Mouse (Mus musculus): ENCODE measurements around the gene Gm43738. TPM values are rescaled to one million over a fixed set of nuclear protein-coding genes. Genes with fewer than 3 reads are reported as not detected.
"Not testable (repeated sequence)": the region's sequence is repeated elsewhere in the genome, so short reads cannot be mapped to it uniquely, and the experiment has no call there.

The Gm43738 gene
- polyA plus RNA-seq, 1 experiment from 2014 or later, result not detected

GRCm38 (mm10) chr3:89093175-89093574 is 7.7 kb downstream of the Gm43738 start, which contains the start of gene Rusc1:
Rusc1 (minus strand) TSS chr3:89093311.
- H3K27ac ChIP-seq, result no peak within 1 kb of the TSS
- peaks cover 50% of the 10 kb centered on the region for H3K4me1 ChIP-seq
- H3K36me3 ChIP-seq, result peaks cover 46% of the 10 kb centered on the region
- peak within 1 kb of the TSS; percentile 67 for H3K4me3 ChIP-seq
- DNase-seq (ENCODE audit: low spot score), result peak; percentile 93
- peaks cover 50% of the 10 kb centered on the region for H3K27me3 ChIP-seq (ENCODE audit: insufficient read depth, poor library complexity, severe bottlenecking)
- no peaks in the 10 kb centered on the region for H3K9me3 ChIP-seq
- 2% methylated on average over 18 of the region's 18 CpGs for WGBS

GRCm38 (mm10) chr3:89092509-89093090 is 8.3 kb downstream of the Gm43738 start:
- 24% methylated on average over 11 of the region's 11 CpGs for WGBS
- Histone ChIP-seq H3K4me1 (peaks cover 56% of the 10 kb centered on the region), H3K27me3 (ENCODE audit: insufficient read depth, poor library complexity, severe bottlenecking) (peaks cover 56% of the 10 kb centered on the region), H3K4me3 (peak overlapping the region; percentile 67), H3K36me3 (peaks cover 40% of the 10 kb centered on the region), H3K27ac (no peak overlapping the region), H3K9me3 (no peaks in the 10 kb centered on the region)
- DNase-seq (ENCODE audit: low spot score), result no peak

- peaks cover 34% of the 10 kb centered on the region for H3K36me3 ChIP-seq
- peaks cover 58% of the 10 kb centered on the region for H3K4me1 ChIP-seq
- no peaks in the 10 kb centered on the region for H3K9me3 ChIP-seq
- DNase-seq (ENCODE audit: low spot score), result peak; percentile 61
- peaks cover 57% of the 10 kb centered on the region for H3K27me3 ChIP-seq (ENCODE audit: insufficient read depth, poor library complexity, severe bottlenecking)
- WGBS, result 10% methylated on average over 20 of the region's 20 CpGs
- H3K27ac ChIP-seq, result 0 out of 2 replicates have a peak overlapping the region, but pooled peaks have one; percentile 3
- H3K4me3 ChIP-seq, result peak overlapping the region; percentile 67
Observed at GRCm38 (mm10) chr3:89091811-89092508, 8.9 kb downstream of the Gm43738 start.

GRCm38 (mm10) chr3:89090694-89091655 is 9.9 kb downstream of the Gm43738 start:
- DNase-seq (ENCODE audit: low spot score), result peak; percentile 90
- WGBS, result under 1% methylated on average over 74 of the region's 74 CpGs
- H3K4me3 ChIP-seq, result peak overlapping the region; percentile 67
- H3K36me3 ChIP-seq, result peaks cover 28% of the 10 kb centered on the region
- peaks cover 57% of the 10 kb centered on the region for H3K27me3 ChIP-seq (ENCODE audit: insufficient read depth, poor library complexity, severe bottlenecking)
- no peaks in the 10 kb centered on the region for H3K9me3 ChIP-seq
- H3K4me1 ChIP-seq, result peaks cover 58% of the 10 kb centered on the region
- peak overlapping the region; percentile 88 for H3K27ac ChIP-seq

- DNase-seq (ENCODE audit: low spot score), result peak; percentile 96
- Histone ChIP-seq H3K4me3 (peak overlapping the region; percentile 67), H3K4me1 (peaks cover 58% of the 10 kb centered on the region), H3K36me3 (peaks cover 18% of the 10 kb centered on the region), H3K9me3 (no peaks in the 10 kb centered on the region), H3K27me3 (ENCODE audit: insufficient read depth, poor library complexity, severe bottlenecking) (peaks cover 55% of the 10 kb centered on the region), H3K27ac (peak overlapping the region; percentile 88)
- WGBS, result under 1% methylated on average over 40 of the region's 40 CpGs
Observed at GRCm38 (mm10) chr3:89089882-89090591, 10.9 kb downstream of the Gm43738 start.

GRCm38 (mm10) chr3:89088974-89089373 is 11.9 kb downstream of the Gm43738 start:
- Histone ChIP-seq H3K36me3 (peaks cover 8% of the 10 kb centered on the region), H3K9me3 (no peaks in the 10 kb centered on the region), H3K4me1 (peaks cover 60% of the 10 kb centered on the region), H3K27ac (peak overlapping the region; percentile 88; the same call in 1 of the 2 replicates), H3K27me3 (ENCODE audit: insufficient read depth, poor library complexity, severe bottlenecking) (peaks cover 45% of the 10 kb centered on the region), H3K4me3 (peak overlapping the region; percentile 67)
- 49% methylated on average over 14 of the region's 14 CpGs for WGBS
- no peak for DNase-seq (ENCODE audit: low spot score)

- Histone ChIP-seq H3K4me1 (peaks cover 51% of the 10 kb centered on the region), H3K4me3 (peak overlapping the region; percentile 43), H3K27ac (peak overlapping the region; percentile 83), H3K27me3 (ENCODE audit: insufficient read depth, poor library complexity, severe bottlenecking) (peaks cover 31% of the 10 kb centered on the region), H3K9me3 (no peaks in the 10 kb centered on the region), H3K36me3 (0 out of 2 replicates have a peak, but pooled peaks cover 4% of the 10 kb centered on the region)
- DNase-seq (ENCODE audit: low spot score), result peak; percentile 90
- WGBS, result 28% methylated on average over 21 of the region's 21 CpGs
Observed at GRCm38 (mm10) chr3:89087338-89088110, 13.4 kb downstream of the Gm43738 start.

- 75% methylated on average over 12 of the region's 12 CpGs for WGBS
- H3K36me3 ChIP-seq, result peaks cover 14% of the 10 kb centered on the region
- H3K4me3 ChIP-seq, result no peak overlapping the region
- H3K9me3 ChIP-seq, result no peaks in the 10 kb centered on the region
- no peak overlapping the region for H3K27ac ChIP-seq
- DNase-seq (ENCODE audit: low spot score), result no peak
- H3K4me1 ChIP-seq, result peaks cover 24% of the 10 kb centered on the region
- H3K27me3 ChIP-seq (ENCODE audit: insufficient read depth, poor library complexity, severe bottlenecking), result peaks cover 18% of the 10 kb centered on the region
Observed at GRCm38 (mm10) chr3:89084654-89085190, 16.2 kb downstream of the Gm43738 start.

- WGBS, result 75% methylated on average over 2 of the region's 2 CpGs
- H3K4me1 ChIP-seq, result peaks cover 18% of the 10 kb centered on the region
- H3K9me3 ChIP-seq, result no peaks in the 10 kb centered on the region
- peaks cover 16% of the 10 kb centered on the region for H3K27me3 ChIP-seq (ENCODE audit: insufficient read depth, poor library complexity, severe bottlenecking)
- no peak for DNase-seq (ENCODE audit: low spot score)
- H3K4me3 ChIP-seq, result no peak overlapping the region
- H3K36me3 ChIP-seq, result peaks cover 20% of the 10 kb centered on the region
- H3K27ac ChIP-seq, result no peak overlapping the region
Observed at GRCm38 (mm10) chr3:89084133-89084532, 16.8 kb downstream of the Gm43738 start.

- H3K36me3 ChIP-seq, result peaks cover 37% of the 10 kb centered on the region
- not testable (repeated sequence) for H3K4me1 ChIP-seq; H3K4me3 ChIP-seq; H3K9me3 ChIP-seq; H3K27ac ChIP-seq; DNase-seq (ENCODE audit: low spot score); H3K27me3 ChIP-seq (ENCODE audit: insufficient read depth, poor library complexity, severe bottlenecking)
Observed at GRCm38 (mm10) chr3:89082287-89082686, 18.6 kb downstream of the Gm43738 start.

- Histone ChIP-seq H3K36me3 (peaks cover 82% of the 10 kb centered on the region), H3K9me3 (no peaks in the 10 kb centered on the region), H3K27me3 (ENCODE audit: insufficient read depth, poor library complexity, severe bottlenecking) (no peaks in the 10 kb centered on the region), H3K27ac (no peak overlapping the region), H3K4me3 (no peak overlapping the region), H3K4me1 (no peaks in the 10 kb centered on the region)
- 92% methylated on average over 9 of the region's 9 CpGs for WGBS
- no peak for DNase-seq (ENCODE audit: low spot score)
Observed at GRCm38 (mm10) chr3:89077383-89077782, 23.5 kb downstream of the Gm43738 start.

All from heart, embryonic 10.5 days (tissue).